Mouse (Mus musculus): ENCODE measurements around the gene Myg1. TPM values are rescaled to one million over a fixed set of nuclear protein-coding genes. Genes with fewer than 3 reads are reported as not detected.
"Not testable (repeated sequence)": the region's sequence is repeated elsewhere in the genome, so short reads cannot be mapped to it uniquely, and the experiment has no call there.

Myg1 gene
- polyA plus RNA-seq, 1 experiment from 2014 or later, result 113 TPM

DNA sequence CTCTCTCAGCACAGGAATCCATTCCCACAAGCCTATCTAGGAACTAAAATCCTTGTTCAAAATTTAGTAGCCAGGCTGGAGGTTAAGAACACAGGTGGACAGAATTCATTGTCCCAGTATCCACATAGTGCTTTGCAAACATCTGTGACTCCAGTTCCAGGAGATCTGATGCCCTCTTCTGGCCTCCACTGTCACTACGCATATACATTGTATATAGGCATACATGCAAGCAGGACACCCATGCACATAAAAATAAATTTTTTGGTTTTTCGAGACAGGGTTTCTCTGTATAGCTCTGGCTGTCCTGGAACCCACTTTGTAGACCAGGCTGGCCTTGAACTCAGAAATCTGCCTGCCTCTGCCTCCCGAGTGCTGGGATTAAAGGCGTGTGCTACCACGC, 4.4 kb downstream of the Myg1 start:
- not testable (repeated sequence) for DNase-seq (ENCODE audit: low spot score); H3K9ac ChIP-seq (ENCODE audit: low read length); ATAC-seq (replicated peaks; ENCODE audit: low FRiP score); H3K4me1 ChIP-seq (replicated peaks; ENCODE audit: control insufficient read depth, insufficient read depth, low read length); H3K9me3 ChIP-seq (ENCODE audit: control insufficient read depth, low read length); H3K4me3 ChIP-seq (ENCODE audit: low read depth, low read length); H3K4me2 ChIP-seq (ENCODE audit: low read depth, low read length, severe bottlenecking); H3K27ac ChIP-seq (ENCODE audit: low read depth, low read length); H3K27me3 ChIP-seq (ENCODE audit: control insufficient read depth, insufficient read depth, low read length)
- peaks cover 12% of the 10 kb centered on the region; the same call in 1 of the 2 replicates for H3K36me3 ChIP-seq (ENCODE audit: control insufficient read depth, insufficient read depth, low read length)
- 89% methylated on average over 5 of the region's 5 CpGs for WGBS

DNA sequence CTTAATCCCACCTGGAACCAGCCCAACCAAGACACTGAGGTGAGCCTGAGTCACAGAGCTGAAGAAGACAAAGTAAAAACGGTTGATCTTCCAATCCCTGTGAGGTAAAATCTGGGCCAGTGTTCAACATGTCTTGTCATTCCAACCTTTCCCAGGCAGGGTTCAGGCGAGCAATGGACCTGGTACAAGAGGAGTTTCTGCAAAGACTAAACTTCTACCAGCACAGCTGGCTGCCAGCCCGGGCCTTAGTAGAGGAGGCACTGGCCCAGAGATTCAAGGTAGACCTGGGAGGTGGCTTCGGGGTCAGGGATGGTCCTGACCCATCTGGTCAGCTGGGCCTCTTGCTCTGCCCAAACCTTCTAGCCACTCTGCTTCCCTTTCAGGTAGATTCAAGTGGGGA, 5.4 kb downstream of the Myg1 start:
- ATAC-seq (replicated peaks; ENCODE audit: low FRiP score) (no peak), DNase-seq (ENCODE audit: low spot score) (no peak)
- Histone ChIP-seq H3K4me3 (ENCODE audit: low read depth, low read length) (no peak overlapping the region), H3K27me3 (ENCODE audit: control insufficient read depth, insufficient read depth, low read length) (no peaks in the 10 kb centered on the region), H3K27ac (ENCODE audit: low read depth, low read length) (no peak overlapping the region), H3K9me3 (ENCODE audit: control insufficient read depth, low read length) (no peaks in the 10 kb centered on the region), H3K36me3 (ENCODE audit: control insufficient read depth, insufficient read depth, low read length) (peaks cover 12% of the 10 kb centered on the region; the same call in 1 of the 2 replicates), H3K4me2 (ENCODE audit: low read depth, low read length, severe bottlenecking) (no peak overlapping the region), H3K9ac (ENCODE audit: low read length) (no peak overlapping the region), H3K4me1 (replicated peaks; ENCODE audit: control insufficient read depth, insufficient read depth, low read length) (peaks cover 5% of the 10 kb centered on the region; the same call in 1 of the 2 replicates)
- WGBS, result 88% methylated on average over 4 of the region's 4 CpGs

DNA sequence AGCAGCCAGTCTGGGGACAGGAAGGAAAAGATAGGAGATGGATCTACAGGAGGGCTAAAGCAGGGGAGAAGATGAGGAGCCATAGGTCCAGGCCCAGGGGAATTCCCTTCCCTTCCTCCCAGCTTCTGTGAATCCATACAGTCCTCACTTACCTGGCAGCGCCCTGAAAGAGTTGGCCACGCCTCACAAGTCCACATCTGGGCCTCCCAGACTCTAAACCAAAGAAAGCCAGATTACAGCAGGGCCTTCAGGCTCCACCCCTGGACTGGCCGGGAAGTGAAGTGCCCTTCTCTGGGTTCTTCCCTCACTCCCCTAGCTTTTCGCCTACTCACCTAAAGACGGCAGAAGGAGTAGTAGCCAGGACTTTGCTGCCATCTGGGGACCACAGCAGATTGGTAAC, 8.1 kb downstream of the Myg1 start:
- Histone ChIP-seq H3K4me2 (ENCODE audit: low read depth, low read length, severe bottlenecking) (no peak overlapping the region), H3K27ac (ENCODE audit: low read depth, low read length) (no peak overlapping the region), H3K36me3 (ENCODE audit: control insufficient read depth, insufficient read depth, low read length) (peaks cover 12% of the 10 kb centered on the region; the same call in 1 of the 2 replicates), H3K27me3 (ENCODE audit: control insufficient read depth, insufficient read depth, low read length) (no peaks in the 10 kb centered on the region), H3K9ac (ENCODE audit: low read length) (no peak overlapping the region), H3K4me1 (replicated peaks; ENCODE audit: control insufficient read depth, insufficient read depth, low read length) (no peaks in the 10 kb centered on the region), H3K4me3 (ENCODE audit: low read depth, low read length) (no peak overlapping the region), H3K9me3 (ENCODE audit: control insufficient read depth, low read length) (no peaks in the 10 kb centered on the region)
- 67% methylated on average over 5 of the region's 5 CpGs for WGBS
- DNase-seq (ENCODE audit: low spot score), result no peak
- no peak for ATAC-seq (replicated peaks; ENCODE audit: low FRiP score)

DNA sequence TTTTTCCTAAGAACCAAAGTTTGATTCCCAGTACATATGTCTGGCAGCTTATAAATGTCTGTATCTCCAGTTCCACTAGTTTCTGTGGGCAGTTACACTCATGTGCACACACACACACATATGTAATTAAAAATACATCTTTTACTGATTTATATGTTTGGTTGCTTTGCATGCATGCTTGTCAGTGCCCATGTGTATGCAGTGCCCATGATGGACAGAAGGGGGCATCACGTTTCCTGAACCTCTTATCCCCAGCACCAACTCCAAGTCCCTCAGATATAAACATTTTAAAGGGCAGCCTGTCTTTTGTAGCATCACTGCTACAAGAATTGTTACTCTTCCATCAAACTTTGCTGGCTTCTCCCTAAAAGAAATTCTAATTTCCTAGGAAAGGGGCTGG, 10.1 kb downstream of the Myg1 start:
- Histone ChIP-seq H3K27ac (ENCODE audit: low read depth, low read length) (no peak overlapping the region), H3K27me3 (ENCODE audit: control insufficient read depth, insufficient read depth, low read length) (no peaks in the 10 kb centered on the region), H3K4me2 (ENCODE audit: low read depth, low read length, severe bottlenecking) (no peak overlapping the region), H3K9me3 (ENCODE audit: control insufficient read depth, low read length) (no peaks in the 10 kb centered on the region), H3K4me1 (replicated peaks; ENCODE audit: control insufficient read depth, insufficient read depth, low read length) (no peaks in the 10 kb centered on the region), H3K4me3 (ENCODE audit: low read depth, low read length) (no peak overlapping the region), H3K9ac (ENCODE audit: low read length) (no peak overlapping the region), H3K36me3 (ENCODE audit: control insufficient read depth, insufficient read depth, low read length) (peaks cover 15% of the 10 kb centered on the region)
- WGBS, result 8% methylated on average over 1 of the region's 1 CpGs
- ATAC-seq (replicated peaks; ENCODE audit: low FRiP score) (no peak), DNase-seq (ENCODE audit: low spot score) (no peak)

DNA sequence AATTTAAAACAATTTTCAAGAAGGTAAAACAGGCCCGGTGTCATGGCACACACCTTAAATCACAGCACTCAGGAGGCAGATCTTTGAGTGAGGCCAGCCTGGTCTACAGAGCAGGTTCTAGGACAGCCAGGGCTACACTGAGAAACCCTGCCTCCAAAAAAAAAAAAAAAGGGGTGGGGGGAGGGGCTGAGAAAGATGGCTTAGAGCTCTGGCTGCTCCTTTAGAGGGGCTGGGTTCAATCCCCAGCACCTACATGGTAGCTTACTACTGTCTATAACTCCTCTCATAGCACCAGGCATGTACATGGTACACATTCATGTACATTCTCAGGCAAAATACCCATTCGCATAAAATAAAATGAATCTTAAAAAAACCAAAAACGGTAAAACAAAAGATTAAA, 13.0 kb downstream of the Myg1 start:
- H3K4me3 ChIP-seq (ENCODE audit: low read depth, low read length), result no peak overlapping the region
- DNase-seq (ENCODE audit: low spot score) (no peak), ATAC-seq (replicated peaks; ENCODE audit: low FRiP score) (no peak)
- no peaks in the 10 kb centered on the region for H3K9me3 ChIP-seq (ENCODE audit: control insufficient read depth, low read length)
- no peak overlapping the region for H3K9ac ChIP-seq (ENCODE audit: low read length)
- H3K27me3 ChIP-seq (ENCODE audit: control insufficient read depth, insufficient read depth, low read length), result no peaks in the 10 kb centered on the region
- no peak overlapping the region for H3K4me2 ChIP-seq (ENCODE audit: low read depth, low read length, severe bottlenecking)
- H3K27ac ChIP-seq (ENCODE audit: low read depth, low read length), result no peak overlapping the region
- WGBS, result 96% methylated on average over 3 of the region's 3 CpGs
- peaks cover 3% of the 10 kb centered on the region for H3K36me3 ChIP-seq (ENCODE audit: control insufficient read depth, insufficient read depth, low read length)
- peaks cover under 1% of the 10 kb centered on the region; the same call in 1 of the 2 replicates for H3K4me1 ChIP-seq (replicated peaks; ENCODE audit: control insufficient read depth, insufficient read depth, low read length)

DNA sequence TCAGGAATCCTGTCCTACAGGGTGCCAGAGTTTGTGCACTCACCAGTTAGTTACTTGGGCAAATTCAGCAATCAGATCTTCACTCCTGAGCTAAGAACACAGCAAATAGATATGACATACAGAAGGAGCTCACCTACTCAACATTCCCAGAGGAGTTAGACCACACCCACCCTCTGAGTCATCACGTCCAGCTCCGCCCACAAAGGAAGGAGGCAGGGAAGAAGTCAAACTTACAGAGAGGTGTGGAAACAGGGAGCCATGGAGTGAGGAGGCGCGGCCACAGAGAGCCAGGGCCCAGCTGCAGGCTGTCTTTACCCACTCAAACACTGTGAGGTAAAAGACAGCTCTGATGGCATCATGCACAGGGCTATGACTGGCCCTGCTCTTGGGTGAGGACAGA, 14.9 kb downstream of the Myg1 start:
- Histone ChIP-seq H3K36me3 (ENCODE audit: control insufficient read depth, insufficient read depth, low read length) (peaks cover 3% of the 10 kb centered on the region), H3K27ac (ENCODE audit: low read depth, low read length) (no peak overlapping the region)
- WGBS, result 73% methylated on average over 4 of the region's 4 CpGs

DNA sequence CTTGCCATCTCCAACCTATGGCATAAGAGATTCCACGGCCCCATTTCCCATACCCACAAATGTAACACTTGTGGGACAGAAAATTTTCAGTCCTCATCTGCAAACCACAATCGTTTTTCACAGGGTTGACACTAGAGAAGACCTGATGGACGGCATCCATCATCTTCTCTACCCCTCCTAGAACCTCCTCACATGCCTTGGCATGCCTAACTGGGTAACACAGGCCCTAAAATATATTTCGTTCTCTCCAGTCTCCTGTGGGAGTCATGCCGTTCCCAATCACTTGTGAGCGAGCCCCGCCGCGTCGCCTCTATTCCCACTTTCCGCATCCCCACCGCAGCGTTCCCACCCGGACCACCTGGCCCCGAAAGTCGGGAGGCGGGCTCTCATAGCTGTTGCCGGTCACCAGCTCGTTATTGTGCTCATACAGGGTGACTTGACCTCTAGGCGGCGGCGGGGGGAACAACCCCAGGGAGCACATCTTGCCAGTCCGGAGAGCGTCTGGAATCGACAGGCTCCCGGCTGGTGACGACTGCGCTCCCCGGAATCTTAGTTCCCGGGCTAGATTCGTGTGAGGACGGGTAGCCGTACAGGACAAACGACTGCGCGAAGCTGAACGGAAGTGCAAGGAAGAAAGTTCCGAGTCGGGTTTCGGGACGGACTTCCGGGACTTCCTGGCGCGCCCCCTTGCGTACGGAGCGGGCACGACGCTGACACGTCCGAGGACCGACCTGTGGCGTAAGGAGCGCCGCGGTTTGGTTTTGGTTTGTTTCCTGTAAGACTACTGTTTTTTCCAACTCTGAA, 18.8 kb downstream of the Myg1 start, which contains the start of gene Aaas:
Gene Aaas, minus strand, starts transcription at position 634 of the 804 bp plus-strand sequence.
- under 1% methylated on average over 56 of the region's 56 CpGs for WGBS

More for the DNA sequence above, 14.9 kb downstream of the Myg1 start:
- no peaks in the 10 kb centered on the region for H3K27me3 ChIP-seq (ENCODE audit: control insufficient read depth, insufficient read depth, low read length)
- no peak overlapping the region for H3K4me3 ChIP-seq (ENCODE audit: low read depth, low read length)
- H3K9me3 ChIP-seq (ENCODE audit: control insufficient read depth, low read length), result no peaks in the 10 kb centered on the region
- no peak for DNase-seq (ENCODE audit: low spot score)
- H3K9ac ChIP-seq (ENCODE audit: low read length), result no peak overlapping the region
- no peak for ATAC-seq (replicated peaks; ENCODE audit: low FRiP score)
- peaks cover 8% of the 10 kb centered on the region; the same call in 1 of the 2 replicates for H3K4me1 ChIP-seq (replicated peaks; ENCODE audit: control insufficient read depth, insufficient read depth, low read length)
- no peak overlapping the region for H3K4me2 ChIP-seq (ENCODE audit: low read depth, low read length, severe bottlenecking)

DNA sequence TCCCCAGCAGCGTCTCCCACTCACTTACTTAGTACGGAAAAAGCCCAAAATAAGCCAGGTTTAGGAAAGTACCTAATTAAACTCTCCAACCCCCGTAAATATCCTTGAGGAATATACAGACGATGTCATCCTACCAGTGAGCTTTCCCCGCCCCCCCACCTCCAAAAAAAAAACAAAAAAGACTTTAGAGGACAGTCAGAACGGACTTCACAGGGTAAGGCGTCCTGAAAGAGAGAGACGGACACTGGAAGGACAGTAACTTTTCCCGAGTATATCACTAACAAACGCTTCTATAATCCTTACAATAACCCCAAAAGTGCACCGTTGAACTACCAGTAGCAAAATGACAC, 19.4 kb downstream of the Myg1 start:
- Histone ChIP-seq H3K4me1 (replicated peaks; ENCODE audit: control insufficient read depth, insufficient read depth, low read length) (peaks cover 16% of the 10 kb centered on the region), H3K36me3 (ENCODE audit: control insufficient read depth, insufficient read depth, low read length) (peaks cover 1% of the 10 kb centered on the region; the same call in 1 of the 2 replicates), H3K4me2 (ENCODE audit: low read depth, low read length, severe bottlenecking) (peak overlapping the region; percentile 77), H3K9ac (ENCODE audit: low read length) (peak overlapping the region; percentile 79), H3K27me3 (ENCODE audit: control insufficient read depth, insufficient read depth, low read length) (no peaks in the 10 kb centered on the region), H3K4me3 (ENCODE audit: low read depth, low read length) (peak overlapping the region; percentile 65), H3K27ac (ENCODE audit: low read depth, low read length) (no peak overlapping the region), H3K9me3 (ENCODE audit: control insufficient read depth, low read length) (no peaks in the 10 kb centered on the region)
- 8% methylated on average over 11 of the region's 11 CpGs for WGBS
- no peak for DNase-seq (ENCODE audit: low spot score)
- peak; percentile 32; the same call in 1 of the 2 replicates for ATAC-seq (replicated peaks; ENCODE audit: low FRiP score)

More for the DNA sequence above, 18.8 kb downstream of the Myg1 start, which contains the start of gene Aaas:
- peak within 1 kb of the TSS; percentile 79 for H3K9ac ChIP-seq (ENCODE audit: low read length)
- peaks cover 13% of the 10 kb centered on the region; the same call in 1 of the 2 replicates for H3K4me1 ChIP-seq (replicated peaks; ENCODE audit: control insufficient read depth, insufficient read depth, low read length)
- peak within 1 kb of the TSS; percentile 65 for H3K4me3 ChIP-seq (ENCODE audit: low read depth, low read length)
- no peaks in the 10 kb centered on the region for H3K27me3 ChIP-seq (ENCODE audit: control insufficient read depth, insufficient read depth, low read length)
- H3K27ac ChIP-seq (ENCODE audit: low read depth, low read length), result 0 out of 2 replicates have a peak within 1 kb of the TSS, but pooled peaks have one; percentile 53
- ATAC-seq (replicated peaks; ENCODE audit: low FRiP score) (peak; percentile 78), DNase-seq (ENCODE audit: low spot score) (peak; percentile 97)
- H3K36me3 ChIP-seq (ENCODE audit: control insufficient read depth, insufficient read depth, low read length), result peaks cover 3% of the 10 kb centered on the region; the same call in 1 of the 2 replicates
- no peaks in the 10 kb centered on the region for H3K9me3 ChIP-seq (ENCODE audit: control insufficient read depth, low read length)
- peak within 1 kb of the TSS; percentile 77 for H3K4me2 ChIP-seq (ENCODE audit: low read depth, low read length, severe bottlenecking)

Measured in forebrain, embryonic 11.5 days (tissue).